Mouse (Mus musculus): ENCODE data around the gene Rae1.

Gene Rae1

GRCm38 (mm10) chr2:173027169-173027823 lies 27.4 kb downstream of the Rae1 start:
- no peak for DNase-seq (ENCODE audit: low spot score in 2 of 2)

DNA sequence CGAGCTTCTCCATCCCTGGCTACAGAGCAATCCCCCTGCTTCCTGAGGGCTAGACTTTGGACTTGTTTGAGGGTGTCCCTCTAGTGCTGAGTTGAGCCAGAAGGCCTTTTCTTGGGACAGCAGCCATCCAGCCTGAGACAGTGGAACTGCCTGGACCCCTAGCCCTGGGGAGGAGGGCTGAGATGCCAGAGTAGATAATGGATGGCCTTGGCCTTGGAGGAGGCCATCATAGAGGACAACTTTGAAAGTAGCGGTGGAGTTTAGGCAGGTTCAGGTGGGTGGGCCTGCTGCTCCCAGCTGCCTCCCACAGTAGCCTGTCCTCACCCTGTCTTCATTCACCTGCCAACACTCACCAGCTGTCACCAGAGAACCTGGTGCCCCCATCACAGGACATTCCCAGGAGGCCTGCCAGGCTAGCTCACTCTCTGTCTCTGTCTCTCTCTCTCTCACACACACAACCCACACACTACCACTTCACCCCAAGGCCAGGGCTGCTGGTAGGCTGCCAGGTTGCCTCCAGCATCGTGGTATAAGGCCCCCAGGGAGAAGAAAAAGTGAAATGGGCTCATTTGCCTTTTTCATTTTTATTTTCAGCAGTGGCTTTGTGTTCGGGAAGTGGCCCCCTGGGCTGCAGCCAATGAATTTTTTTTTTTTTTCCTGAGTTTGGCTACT lies 28.0 kb downstream of the Rae1 start:
- no peak for DNase-seq (ENCODE audit: low spot score in 2 of 2)

- no peak for DNase-seq (ENCODE audit: low spot score in 2 of 2)
Observed at GRCm38 (mm10) chr2:173028508-173029031, 28.7 kb downstream of the Rae1 start.

DNA sequence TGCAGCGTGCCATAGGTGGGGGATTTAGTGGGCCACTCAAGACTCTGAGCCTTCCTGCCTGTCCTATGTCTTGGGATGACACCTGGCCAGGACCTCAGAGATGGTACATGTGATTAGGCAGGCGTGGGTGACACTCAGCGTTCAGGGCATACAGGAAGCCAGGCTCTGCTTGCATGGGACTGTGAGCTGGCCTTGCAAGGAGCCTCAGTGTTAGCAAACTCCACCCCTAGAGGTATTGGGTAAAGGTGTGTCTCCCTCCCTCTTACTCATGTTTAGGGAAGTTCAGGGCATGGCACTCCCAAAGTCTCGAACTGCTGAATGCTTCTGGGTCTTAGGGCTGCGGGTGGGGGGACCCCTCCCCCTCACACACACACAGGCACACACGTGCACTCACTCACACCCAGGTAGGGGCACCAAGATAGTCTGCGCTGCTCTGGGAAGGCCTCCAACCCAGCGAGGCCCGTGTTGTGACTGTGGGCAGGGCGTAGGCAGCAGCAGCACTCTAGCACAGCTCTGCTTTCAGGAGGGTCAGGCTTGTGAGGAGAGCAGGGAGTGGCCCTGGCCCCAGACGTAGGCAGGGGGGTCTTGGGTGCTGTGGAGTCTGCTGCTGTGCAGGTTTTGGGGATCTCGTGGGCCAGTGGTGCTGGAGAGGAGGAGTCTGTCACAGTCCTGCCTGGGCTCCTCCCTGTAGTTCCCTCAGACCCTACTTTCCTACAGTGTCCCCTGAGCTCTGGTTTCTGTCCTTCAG lies 30.8 kb downstream of the Rae1 start:
- no peak for DNase-seq (ENCODE audit: low spot score in 2 of 2)

DNA sequence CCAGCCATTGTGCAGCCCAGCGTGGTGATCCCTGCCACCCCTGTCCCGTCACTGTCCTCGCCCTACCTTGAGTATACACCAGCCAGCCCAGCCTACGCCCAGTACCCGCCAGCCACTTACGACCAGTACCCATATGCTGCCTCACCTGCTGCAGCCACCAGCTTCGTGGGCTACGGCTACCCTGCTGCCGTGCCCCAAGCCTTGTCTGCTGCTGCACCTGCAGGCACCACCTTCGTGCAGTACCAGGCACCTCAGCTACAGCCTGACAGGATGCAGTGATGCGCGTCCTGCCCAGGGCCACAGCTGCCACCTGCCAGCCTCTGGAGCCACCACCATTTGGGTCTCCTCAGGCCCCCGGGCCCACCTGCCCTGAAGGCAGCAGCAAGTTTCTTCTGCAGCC lies 33.6 kb downstream of the Rae1 start:
- no peak for DNase-seq (ENCODE audit: low spot score in 2 of 2)

DNA sequence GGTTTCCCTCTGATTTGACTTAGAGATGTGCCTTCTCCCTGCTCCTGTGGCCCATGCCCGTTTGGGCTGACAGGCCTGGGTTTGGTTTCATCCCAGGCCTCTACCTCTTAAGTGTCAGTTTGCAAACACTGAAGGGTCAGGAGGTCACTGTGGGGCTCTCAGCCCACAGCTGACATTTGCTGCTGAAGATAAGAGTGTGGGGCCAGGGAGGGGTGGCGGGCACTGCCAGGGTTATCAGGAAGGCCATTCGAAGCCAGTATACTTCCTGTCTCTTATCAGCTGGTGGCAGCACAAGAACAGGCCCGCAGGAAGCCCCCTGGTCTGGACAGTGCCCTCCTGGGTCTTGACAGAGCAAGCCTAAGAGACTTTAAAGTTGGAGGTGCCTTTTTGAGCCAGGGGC lies 35.1 kb downstream of the Rae1 start:
- no peak for DNase-seq (ENCODE audit: low spot score in 2 of 2)

DNA sequence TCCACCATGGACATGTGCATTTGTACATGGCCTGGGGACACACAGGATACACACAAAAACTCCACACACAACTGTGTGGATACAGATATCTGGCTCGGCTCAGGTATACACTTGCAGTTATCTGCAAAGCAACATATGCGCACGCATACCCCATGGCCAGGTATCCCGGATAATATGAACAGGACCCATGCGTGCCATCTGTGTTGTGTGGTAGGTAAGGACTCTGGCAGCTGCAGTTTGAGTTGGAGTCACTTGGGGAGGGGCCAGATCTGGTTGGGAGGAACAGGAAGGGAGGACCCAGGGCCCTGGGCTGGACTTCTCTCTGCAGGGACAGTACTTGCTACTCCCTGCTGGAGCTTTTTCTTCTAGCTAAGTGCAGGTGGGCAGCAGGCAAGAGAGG lies 35.7 kb downstream of the Rae1 start:
- DNase-seq (ENCODE audit: low spot score in 2 of 2), result no peak

DNA sequence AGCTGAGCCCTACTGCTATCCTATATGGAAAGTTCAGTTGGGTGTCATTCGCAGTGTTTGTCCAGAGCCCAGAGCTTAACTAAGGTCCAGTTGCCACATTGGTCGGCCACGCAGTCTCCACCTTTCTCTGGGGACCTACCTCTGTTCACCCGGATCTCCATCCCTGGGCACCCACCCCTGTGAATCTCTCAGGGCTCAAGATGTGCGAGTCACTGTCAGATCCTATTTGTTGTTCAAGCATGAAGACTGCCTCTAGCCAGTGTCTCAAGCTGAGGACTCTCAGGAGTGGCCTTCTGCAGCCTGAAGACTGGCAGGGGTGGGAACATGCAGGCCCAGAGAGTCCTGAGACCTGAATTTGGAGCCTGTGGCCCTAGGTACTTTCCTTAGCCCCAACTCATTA lies 36.1 kb downstream of the Rae1 start:
- DNase-seq (ENCODE audit: low spot score in 2 of 2), result no peak

DNA sequence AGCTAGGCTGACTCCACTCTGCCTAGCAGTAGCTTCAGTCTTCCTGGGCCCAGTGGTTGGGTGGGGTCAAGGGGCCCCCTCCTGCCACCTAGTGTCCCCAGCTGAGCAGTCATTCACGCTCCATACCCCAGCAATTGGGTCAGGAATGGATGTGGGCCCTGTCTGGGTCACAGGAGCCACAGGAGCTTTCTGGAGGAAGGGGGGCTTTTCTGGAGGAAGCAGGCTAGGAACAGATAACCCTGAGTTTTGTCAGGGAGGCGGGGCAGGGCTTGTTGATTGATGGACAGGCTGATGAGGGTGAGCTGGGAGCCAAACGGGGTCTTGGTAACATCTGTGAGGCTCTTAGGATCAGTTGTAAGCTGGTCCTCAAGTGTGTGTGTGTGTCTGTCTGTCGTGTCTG lies 36.7 kb downstream of the Rae1 start:
- DNase-seq (ENCODE audit: low spot score in 2 of 2), result no peak

DNA sequence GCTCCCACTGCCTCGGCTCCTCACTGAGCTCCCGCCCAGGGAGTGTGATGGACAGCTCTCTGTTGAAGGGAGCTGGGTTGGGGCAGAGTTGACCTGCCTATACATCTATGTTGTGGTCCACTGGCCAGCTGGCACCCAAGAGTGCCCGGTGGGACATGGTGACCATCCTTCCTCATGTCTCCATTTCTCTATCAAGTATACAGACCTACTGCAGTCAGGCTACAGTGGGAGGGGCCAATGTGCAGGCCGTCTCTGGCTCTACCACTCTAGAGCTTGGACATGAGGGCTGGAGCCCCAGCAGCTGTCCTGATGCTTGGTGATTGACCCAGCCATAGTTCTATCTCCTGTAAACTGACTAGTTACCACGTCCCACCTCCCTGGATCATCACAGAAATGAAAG lies 37.4 kb downstream of the Rae1 start:
- DNase-seq (ENCODE audit: low spot score in 2 of 2), result no peak

- no peak for DNase-seq (ENCODE audit: low spot score in 2 of 2)
Observed at GRCm38 (mm10) chr2:173037827-173038607, 38.1 kb downstream of the Rae1 start.

GRCm38 (mm10) chr2:173039041-173039440 lies 39.1 kb downstream of the Rae1 start:
- no peak for DNase-seq (ENCODE audit: low spot score in 2 of 2)

- no peak for DNase-seq (ENCODE audit: low spot score in 2 of 2)
Observed at GRCm38 (mm10) chr2:173040803-173041202, 40.9 kb downstream of the Rae1 start.

DNA sequence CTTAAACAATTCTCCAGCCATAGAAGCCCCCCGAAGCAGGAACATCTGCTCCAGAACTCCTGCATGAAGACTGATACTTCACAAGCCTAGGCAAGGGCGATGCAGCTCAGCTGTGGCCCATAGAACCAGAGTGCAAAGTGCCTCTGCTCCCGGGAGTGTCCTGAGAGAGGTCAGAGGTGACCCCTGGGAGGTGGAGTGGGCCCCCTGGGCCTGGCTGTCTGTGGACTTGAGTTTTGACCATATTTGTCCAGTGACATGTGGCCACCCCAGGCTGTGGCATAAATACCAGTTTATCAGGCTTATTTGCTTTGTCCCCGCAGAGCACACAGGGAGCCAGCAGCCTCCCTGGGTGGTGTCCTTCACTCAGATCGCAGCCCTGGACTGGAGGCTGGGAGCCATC lies 41.3 kb downstream of the Rae1 start:
- DNase-seq (ENCODE audit: low spot score in 2 of 2), result no peak

- DNase-seq (ENCODE audit: low spot score in 2 of 2), result no peak
Observed at GRCm38 (mm10) chr2:173041893-173042292, 42.0 kb downstream of the Rae1 start.

GRCm38 (mm10) chr2:173042504-173043162 lies 42.7 kb downstream of the Rae1 start:
- no peak for DNase-seq (ENCODE audit: low spot score in 2 of 2)

GRCm38 (mm10) chr2:173044198-173044970 lies 44.5 kb downstream of the Rae1 start:
- no peak for DNase-seq (ENCODE audit: low spot score in 2 of 2)

DNA sequence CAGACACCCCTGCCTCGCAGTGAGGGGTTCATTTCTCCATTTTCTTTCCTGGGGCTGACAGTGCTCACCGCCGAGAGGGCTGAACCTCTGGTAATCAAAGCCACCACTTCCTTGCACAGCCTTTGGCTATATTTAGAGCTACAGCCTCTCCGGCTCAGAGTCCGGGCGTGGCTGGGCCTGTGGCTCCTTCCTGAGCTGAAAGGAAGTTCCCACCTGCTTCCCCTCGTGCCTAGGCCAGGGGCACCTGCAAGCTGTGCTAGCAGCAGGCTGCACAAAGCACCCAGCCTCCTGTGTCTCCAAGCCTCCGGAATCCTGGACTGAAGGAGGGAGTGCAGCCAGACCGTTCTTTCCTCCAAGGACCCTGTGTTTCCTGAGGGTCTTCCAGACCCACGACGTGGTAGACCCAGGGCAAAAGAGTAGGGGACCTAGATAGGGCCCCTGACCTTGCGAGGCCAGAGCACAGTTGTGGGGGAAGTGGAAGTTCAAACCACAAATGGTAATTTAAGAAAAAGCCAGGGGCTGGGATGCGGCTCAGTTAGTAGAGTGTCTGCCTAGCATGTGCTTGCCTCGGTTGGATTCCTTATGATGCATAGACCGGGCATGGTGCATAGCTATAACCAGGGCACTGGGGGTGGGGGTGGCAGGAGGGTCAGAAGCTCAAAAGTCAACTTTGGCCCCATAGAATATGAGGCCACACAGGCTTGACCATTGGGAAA lies 46.8 kb downstream of the Rae1 start:
- DNase-seq (ENCODE audit: low spot score in 2 of 2), result no peak

DNA sequence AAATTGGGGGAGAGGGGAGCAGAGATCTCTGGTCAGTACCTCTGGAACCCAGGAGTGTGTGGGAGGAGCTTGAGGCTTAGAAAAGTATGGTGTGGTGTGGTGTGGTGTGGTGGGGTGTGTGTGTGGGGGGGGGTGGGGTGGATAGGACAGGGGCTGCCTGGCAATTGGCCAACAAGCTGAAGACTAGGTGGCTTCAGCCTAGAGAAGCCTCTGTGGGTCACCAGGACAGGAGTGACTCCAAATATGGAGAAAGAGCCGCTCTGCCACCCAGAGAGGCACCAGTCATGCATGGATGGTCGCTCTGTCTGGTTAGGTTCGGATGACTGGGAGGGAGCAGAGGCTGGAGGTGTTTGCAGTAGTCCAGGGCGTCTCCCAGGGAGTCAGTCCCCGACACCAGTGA lies 47.6 kb downstream of the Rae1 start:
- DNase-seq (ENCODE audit: low spot score in 2 of 2), result no peak

Data from frontal cortex, postnatal 14 days (tissue).